Mouse (Mus musculus) CD8-positive naive resting alpha-beta T cell, adult 2 months (primary cell): Measurements from ENCODE around the gene Cdca5.

Source experiments
- DNase-seq, 2 experiments: peaks; one replicate each; pipeline ENCODE4 v3.0.0; 2022; ENCODE audit warnings: low read depth in 2 of 2, low spot score in 2 of 2

Gene Cdca5

DNA sequence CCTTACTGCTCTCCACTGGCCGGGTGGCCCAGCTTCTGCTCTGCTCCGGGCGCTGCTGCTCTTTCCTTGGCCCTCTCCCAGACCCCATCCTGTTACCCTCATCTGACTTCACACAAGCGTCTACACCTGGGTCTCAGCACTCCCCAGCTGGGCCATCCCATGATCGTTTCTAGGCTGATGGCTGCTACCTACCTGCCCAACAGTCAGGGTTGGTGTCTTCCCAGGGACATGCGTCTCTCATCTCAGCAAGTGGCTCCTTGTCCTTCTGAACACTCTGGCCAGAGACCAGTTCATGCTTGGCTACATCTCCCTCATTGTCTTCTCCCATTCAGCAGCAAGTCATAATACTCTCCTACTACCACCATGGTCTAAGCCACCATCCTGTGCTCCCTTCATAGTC, 54.9 kb downstream of the Cdca5 start:
- no peak for DNase-seq

DNA sequence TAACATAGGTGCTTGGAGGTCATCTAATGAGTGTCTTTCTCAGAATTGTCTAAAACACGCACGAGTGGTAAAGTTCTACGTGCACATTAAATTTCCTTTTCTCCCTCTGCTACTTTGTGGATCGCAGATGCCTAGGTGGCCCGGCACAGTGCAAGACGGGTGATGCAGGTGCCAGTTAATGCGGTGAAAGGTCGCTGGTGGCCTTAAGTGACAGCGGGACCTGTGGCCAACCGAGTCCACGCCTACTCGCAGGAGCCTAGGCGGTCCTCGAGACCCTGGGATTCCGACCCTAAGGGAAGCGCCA, 55.5 kb downstream of the Cdca5 start:
- DNase-seq, result no peak

DNA sequence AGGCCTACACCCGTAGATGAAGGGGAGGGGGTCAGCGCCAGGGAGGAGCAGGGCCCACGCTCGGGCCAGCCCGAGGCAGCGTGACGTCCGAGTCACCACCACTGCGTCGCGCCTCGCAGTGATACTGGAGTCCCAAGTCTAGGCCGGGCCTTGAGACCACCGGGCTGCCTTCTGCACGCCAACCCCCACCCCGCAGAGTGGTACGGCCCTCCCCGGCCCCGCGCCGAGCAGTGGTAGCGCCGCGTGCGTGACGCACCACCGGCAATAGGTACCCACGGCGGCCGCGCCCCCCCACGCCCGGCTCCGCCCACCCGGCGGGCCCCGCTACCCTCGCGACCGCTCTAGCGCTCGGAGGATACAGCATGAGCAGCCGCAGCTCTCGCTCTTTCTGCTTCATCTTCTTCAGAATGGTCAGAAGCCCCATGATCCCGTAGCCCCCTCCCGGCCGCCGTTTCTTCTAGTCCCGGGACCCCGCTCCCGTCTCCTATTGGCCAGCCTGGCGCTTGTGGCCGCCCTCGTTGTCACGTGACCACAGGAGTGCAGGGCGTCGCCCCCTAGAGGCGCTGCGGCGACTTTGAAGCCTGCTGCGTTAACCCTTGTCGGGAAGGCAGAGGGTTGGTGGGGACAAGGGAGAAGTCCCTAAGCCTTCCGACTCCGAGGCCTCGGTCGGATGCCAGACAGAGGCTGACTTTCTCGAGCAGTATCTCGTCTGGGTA, 56.1 kb downstream of the Cdca5 start, which contains the start of gene Batf2:
TSS of gene Batf2 (plus strand) at position 306 of the 716 bp plus-strand sequence.
- peak; percentile 90 to 91 for DNase-seq

DNA sequence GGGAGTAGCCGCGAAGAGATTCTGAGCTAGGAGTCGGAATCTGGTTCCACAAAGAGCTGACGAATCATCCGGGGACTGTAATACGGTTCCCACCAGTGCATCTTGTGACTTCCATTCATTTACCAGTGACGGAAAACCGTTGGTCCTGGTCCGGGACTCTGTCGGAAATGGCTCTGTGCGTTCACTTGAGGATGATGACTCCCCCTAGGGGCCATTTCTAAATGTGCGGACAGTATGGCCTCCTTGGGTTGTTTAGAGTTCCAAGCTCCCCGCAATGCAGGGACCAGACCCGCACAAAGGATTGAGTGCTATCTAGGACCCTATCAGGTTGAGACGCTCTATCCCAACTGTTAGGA, 56.6 kb downstream of the Cdca5 start, which contains the start of gene Arl2:
TSS of gene Arl2 (minus strand) at position 155 of the 356 bp plus-strand sequence.
- DNase-seq, result peak; percentile 66 to 80
